Mouse (Mus musculus): Measurements from ENCODE around the gene Iqch.

The Iqch gene

GRCm38 (mm10) chr9:63612565-63613515, 10.5 kb upstream of the Iqch start:
- ATAC-seq (ENCODE audit: insufficient number of reproducible peaks, low FRiP score, low TSS enrichment) = no peak

GRCm38 (mm10) chr9:63611967-63612366, 9.7 kb upstream of the Iqch start:
- ATAC-seq (ENCODE audit: insufficient number of reproducible peaks, low FRiP score, low TSS enrichment) = no peak

DNA sequence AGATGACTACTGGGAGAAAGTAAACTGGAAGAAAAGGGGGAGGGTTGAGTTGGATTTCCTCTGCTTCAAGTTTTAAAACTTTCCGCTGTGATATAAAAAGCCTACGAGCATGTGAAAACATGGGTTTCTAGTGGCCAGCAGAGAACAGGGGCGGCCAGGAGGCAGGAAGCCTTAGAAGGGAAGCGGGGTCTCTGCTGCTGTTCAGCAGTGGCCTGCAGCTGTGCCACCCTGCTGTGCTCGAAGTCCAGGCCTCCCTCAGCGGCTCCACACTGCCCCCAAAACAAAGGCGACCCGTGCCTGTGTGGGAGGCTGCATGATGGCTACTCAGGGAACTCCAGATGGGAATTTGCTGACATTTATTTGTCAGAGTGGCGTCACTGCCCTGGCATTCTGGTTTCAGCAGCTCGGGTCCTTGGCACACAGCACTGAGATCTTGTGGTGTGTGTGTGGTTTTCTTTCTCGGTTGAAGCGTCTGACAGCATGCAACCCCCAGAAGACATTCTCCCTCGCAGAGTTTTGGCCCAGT, 8.6 kb upstream of the Iqch start:
- ATAC-seq (ENCODE audit: insufficient number of reproducible peaks, low FRiP score, low TSS enrichment) = no peak

DNA sequence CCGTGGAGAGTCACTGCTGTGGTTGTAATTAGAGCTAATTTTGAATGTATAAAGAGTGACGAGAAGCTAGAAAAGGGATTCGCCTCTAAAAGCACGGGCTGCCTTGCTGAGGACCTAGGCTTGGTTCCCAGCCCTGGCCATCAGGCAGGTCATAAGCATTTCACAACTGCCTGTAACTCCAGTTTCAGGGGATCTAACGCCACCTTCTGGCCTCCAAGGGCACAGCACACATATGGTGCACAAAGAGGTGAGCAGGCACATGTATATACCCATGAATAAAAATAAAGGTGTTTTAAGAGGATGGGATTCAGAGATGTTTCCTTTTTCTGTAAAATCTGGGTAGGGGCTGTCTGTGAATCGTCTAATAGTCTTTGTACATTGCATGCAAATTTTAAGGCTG, 7.9 kb upstream of the Iqch start:
- ATAC-seq (ENCODE audit: insufficient number of reproducible peaks, low FRiP score, low TSS enrichment) = no peak

- no peak for ATAC-seq (ENCODE audit: insufficient number of reproducible peaks, low FRiP score, low TSS enrichment)
Measured at GRCm38 (mm10) chr9:63609776-63610175, 7.5 kb upstream of the Iqch start.

DNA sequence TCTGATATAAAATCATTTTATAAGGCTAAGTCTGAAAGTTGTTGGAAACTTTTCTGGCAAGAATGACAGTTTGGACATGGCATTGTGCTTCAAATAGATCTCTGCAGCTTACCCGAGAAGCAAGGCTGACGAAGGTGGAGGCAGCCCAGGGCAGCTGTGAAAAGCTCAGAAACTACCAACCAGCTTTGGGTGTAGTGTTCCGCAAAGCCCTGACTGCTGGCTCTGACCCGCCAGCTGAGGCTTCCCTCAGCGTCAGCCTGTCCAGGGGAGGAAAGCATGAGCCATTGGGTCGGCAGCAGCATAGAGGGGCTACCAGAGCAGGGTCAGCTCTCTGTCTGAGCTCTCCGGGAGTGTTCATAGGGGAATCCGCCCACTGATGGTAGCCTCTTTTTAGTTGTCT, 7.0 kb upstream of the Iqch start:
- ATAC-seq (ENCODE audit: insufficient number of reproducible peaks, low FRiP score, low TSS enrichment) = no peak

DNA sequence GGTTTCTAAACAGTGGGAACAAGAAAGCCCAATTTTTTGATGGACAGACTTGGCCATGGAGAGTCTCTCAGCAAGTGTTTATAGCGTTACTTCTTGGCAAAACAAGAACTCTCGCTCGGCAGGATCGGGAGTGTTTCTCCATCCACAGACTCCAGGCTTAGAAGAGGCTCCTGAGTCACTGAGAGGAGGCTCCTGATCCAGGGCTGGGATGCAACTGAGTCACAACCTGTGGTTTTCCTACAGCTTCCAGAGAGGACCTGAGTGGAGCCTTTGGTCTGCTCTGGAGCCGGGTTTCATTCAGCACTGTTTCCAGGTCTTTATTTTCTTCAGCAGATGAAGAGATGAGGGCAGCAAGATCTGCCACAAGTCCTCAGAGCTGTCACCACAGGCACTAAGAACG, 5.7 kb upstream of the Iqch start:
- ATAC-seq (ENCODE audit: insufficient number of reproducible peaks, low FRiP score, low TSS enrichment) = no peak

DNA sequence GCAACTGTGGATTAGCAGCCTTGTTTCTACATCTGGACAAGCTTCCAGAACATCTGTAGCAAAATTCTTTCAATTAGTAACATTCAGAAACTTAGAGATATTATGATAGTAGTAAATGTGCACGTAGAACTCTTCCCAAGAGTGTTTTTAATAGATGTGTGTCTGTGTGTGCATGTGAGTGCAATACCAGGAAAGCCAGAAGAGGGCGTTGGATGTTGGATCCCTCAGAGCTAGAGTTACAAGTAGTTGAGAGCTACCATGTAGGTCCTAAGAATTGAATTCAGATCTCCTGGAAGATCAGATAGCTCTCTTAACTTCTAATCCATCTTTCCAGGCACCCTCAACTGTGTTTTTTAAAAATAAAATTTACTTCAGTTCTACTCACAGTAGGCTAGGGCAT, 4.3 kb upstream of the Iqch start:
- no peak for ATAC-seq (ENCODE audit: insufficient number of reproducible peaks, low FRiP score, low TSS enrichment)

DNA sequence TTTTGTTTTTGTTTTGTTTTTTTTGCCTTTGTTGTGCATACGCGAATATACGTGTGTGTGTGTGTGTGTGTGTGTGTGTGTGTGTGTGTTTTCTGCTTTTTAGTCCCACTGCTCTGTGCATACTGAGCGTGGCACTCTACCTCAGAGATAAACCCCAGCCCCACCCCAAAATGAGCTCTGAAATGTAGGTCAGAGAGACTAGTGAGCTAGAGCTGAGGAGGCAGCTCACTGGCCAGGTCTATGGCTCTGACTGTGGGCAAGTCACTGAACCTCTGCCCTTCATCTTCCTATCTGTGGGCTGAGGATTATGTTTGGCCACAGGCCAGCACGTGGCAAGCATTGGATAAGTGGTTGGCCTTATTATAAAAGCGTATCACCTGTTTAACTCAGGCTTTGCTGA, 1.6 kb upstream of the Iqch start:
- ATAC-seq (ENCODE audit: insufficient number of reproducible peaks, low FRiP score, low TSS enrichment) = no peak

- no peak for ATAC-seq (ENCODE audit: insufficient number of reproducible peaks, low FRiP score, low TSS enrichment)
Measured at GRCm38 (mm10) chr9:63596660-63597059, 5.6 kb downstream of the Iqch start.

GRCm38 (mm10) chr9:63595652-63596051, 6.6 kb downstream of the Iqch start:
- no peak for ATAC-seq (ENCODE audit: insufficient number of reproducible peaks, low FRiP score, low TSS enrichment)

GRCm38 (mm10) chr9:63595032-63595431, 7.3 kb downstream of the Iqch start:
- ATAC-seq (ENCODE audit: insufficient number of reproducible peaks, low FRiP score, low TSS enrichment) = no peak

GRCm38 (mm10) chr9:63591661-63592256, 10.5 kb downstream of the Iqch start:
- no peak for ATAC-seq (ENCODE audit: insufficient number of reproducible peaks, low FRiP score, low TSS enrichment)

DNA sequence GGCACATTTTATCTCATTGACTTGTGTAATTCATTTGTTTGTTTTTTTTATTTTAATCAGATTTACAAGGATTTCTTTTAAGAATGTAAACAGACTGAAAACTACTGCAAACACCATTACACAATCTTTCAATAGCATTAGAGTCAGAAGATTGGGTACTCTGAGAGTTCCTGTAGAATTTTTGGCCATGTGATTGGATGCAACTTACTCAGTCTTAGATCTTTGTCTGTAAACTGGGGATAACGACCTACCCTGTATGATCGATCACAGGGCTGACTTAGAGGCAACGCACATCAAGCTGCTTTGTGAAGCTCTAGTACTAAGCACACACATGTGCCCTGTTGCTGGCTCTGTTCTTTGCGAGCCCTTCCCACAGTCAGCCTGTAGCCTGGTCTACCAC, 11.7 kb downstream of the Iqch start:
- ATAC-seq (ENCODE audit: insufficient number of reproducible peaks, low FRiP score, low TSS enrichment) = no peak

GRCm38 (mm10) chr9:63589209-63589608, 13.1 kb downstream of the Iqch start:
- no peak for ATAC-seq (ENCODE audit: insufficient number of reproducible peaks, low FRiP score, low TSS enrichment)

DNA sequence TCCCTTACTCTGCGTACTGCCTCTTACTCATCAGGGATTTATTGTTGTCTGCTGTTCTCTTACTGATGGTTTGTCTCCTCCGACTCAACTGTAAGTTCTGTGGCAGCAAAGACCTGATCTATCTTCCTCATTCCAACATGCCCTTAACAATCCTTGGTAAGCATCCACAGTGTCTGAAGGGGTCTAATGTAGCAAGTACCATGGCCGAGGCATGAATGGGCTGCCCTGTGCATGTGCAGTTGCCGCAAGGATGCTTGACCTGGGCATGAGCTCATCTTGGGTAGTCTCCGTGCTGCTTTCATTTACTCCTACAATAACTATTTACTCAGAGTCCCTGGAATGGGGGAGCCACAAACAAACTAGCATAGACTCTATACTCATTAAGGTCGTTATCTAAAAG, 17.0 kb downstream of the Iqch start:
- no peak for ATAC-seq (ENCODE audit: insufficient number of reproducible peaks, low FRiP score, low TSS enrichment)

DNA sequence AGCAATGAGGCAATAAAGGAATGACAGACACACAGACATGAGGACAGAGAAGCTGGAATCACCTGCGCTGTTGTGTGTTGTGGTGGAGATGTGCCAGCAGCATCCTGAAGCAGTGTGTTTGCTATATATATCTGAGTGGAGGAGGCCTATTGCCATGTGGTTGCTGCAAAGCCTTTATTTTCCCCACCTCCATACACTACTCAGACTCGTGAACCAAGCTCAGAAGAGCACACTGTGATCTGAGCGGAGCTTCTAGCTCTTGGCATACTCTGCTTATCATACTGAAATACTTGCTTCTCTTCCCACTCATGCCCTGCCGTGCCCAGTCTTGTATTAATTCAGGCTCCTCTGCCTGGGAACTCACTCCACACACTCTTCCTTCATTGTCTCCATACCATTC, 20.5 kb downstream of the Iqch start:
- no peak for ATAC-seq (ENCODE audit: insufficient number of reproducible peaks, low FRiP score, low TSS enrichment)

GRCm38 (mm10) chr9:63580046-63580445, 22.2 kb downstream of the Iqch start:
- ATAC-seq (ENCODE audit: insufficient number of reproducible peaks, low FRiP score, low TSS enrichment) = no peak

GRCm38 (mm10) chr9:63579644-63580043, 22.6 kb downstream of the Iqch start:
- no peak for ATAC-seq (ENCODE audit: insufficient number of reproducible peaks, low FRiP score, low TSS enrichment)

DNA sequence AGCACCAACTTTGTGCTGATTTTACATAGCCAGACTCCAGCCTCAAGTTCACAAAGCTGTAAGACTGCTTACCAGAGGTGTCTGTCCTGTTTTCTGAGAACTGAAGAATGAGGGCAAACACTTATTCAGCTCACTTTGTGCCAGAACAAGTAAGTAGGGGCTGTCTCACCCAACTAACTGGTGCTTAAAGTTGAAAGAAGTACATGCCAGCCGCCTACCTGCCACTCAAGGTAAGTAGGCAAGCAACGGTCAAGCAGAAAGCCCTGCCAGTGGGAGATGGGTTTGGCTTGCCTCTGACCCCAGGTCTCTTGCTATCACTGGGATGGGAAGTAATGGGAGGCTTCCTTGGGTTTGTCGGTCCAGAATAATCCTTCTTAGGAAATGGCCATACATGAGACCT, 24.8 kb downstream of the Iqch start:
- ATAC-seq (ENCODE audit: insufficient number of reproducible peaks, low FRiP score, low TSS enrichment) = no peak

DNA sequence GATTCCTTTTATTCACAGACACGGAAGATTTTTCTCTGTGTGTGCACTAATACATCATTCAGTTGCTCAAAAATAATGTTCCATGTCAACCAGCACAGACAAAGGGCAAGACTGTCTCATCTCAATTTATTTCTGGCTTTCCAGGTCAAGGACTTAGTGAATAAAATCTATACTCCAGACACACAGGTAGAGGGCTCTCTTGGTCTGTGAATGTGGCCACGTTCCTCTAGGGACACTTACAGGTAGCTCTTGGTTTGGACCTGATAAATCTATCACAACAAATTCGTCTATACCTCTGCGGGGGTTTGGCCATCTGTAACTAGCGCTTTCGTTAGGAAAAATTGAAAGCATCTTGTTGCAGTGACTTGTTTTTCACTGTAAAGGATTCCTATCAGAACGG, 29.4 kb downstream of the Iqch start:
- no peak for ATAC-seq (ENCODE audit: insufficient number of reproducible peaks, low FRiP score, low TSS enrichment)

- no peak for ATAC-seq (ENCODE audit: insufficient number of reproducible peaks, low FRiP score, low TSS enrichment)
Measured at GRCm38 (mm10) chr9:63571895-63572294, 30.4 kb downstream of the Iqch start.

Measured in cerebellum, adult (tissue).